Mouse (Mus musculus) limb, embryonic 11.5 days (tissue): ENCODE data around the gene Myh13. TPM values are rescaled to one million over a fixed set of nuclear protein-coding genes. Genes with fewer than 3 reads are reported as not detected.

Source experiments
- ATAC-seq: fragments of 200-750 bp; cut with Nextera tagmentation; 2 replicates; pipeline ENCODE4 v1.8.0; 2017; ENCODE audit warnings: low read depth; ENCODE audit not compliant: insufficient number of reproducible peaks, low FRiP score, low TSS enrichment
- DNase-seq: peaks from one replicate; pipeline ENCODE4 v3.0.0-alpha.2; 2015; ENCODE audit warnings: low spot score
- H3K27ac ChIP-seq: fragments of 300-500 bp; sonication (generic); replicated peaks from 2 replicates; pipeline ENCODE4 v1.5.1; 2014; ENCODE audit warnings: low read depth, mild to moderate bottlenecking, low read length
- H3K27me3 ChIP-seq: fragments of 300-500 bp; sonication (generic); 2 replicates; pipeline ENCODE4 v1.6.1; 2014; ENCODE audit warnings: mild to moderate bottlenecking, low read length, mixed read lengths; ENCODE audit not compliant: control insufficient read depth, insufficient read depth
- H3K36me3 ChIP-seq: fragments of 300-500 bp; sonication (generic); 2 replicates; pipeline ENCODE4 v1.6.1; 2014; ENCODE audit warnings: mild to moderate bottlenecking, low read length, moderate library complexity, mixed read lengths; ENCODE audit not compliant: control insufficient read depth, insufficient read depth
- H3K4me1 ChIP-seq: fragments of 300-500 bp; sonication (generic); 2 replicates; pipeline ENCODE4 v1.6.1; 2014; ENCODE audit warnings: low read length, mixed read lengths; ENCODE audit not compliant: control insufficient read depth, insufficient read depth
- H3K4me2 ChIP-seq: fragments of 300-500 bp; sonication (generic); 2 replicates; pipeline ENCODE4 v1.6.1; 2014; ENCODE audit warnings: low read depth, mild to moderate bottlenecking, moderate library complexity; ENCODE audit not compliant: severe bottlenecking
- H3K4me3 ChIP-seq: fragments of 300-500 bp; sonication (generic); 2 replicates; pipeline ENCODE4 v1.5.1; 2014; ENCODE audit warnings: low read depth, low read length
- H3K9ac ChIP-seq: fragments of 300-500 bp; sonication (generic); 2 replicates; pipeline ENCODE4 v1.6.1; 2014; ENCODE audit warnings: mild to moderate bottlenecking, low read length
- H3K9me3 ChIP-seq: fragments of 300-500 bp; sonication (generic); 2 replicates; pipeline ENCODE4 v1.6.1; 2016; ENCODE audit warnings: low read length; ENCODE audit not compliant: control insufficient read depth
- WGBS: fragments of 180-500 bp; shearing (Covaris S2); extraction: QIAGEN DNeasy Blood & Tissue Kit; methylation state at CpG from one replicate; pipeline ENCODE4 v1.1.7; 2014; 5-methylcytosine and 5-hydroxymethylcytosine counted together
- polyA plus RNA-seq: library from polyadenylated mRNA; unstranded; fragments of >200 nt; fragmentation: Nextera tagmentation; extraction: Ambion mirVana; gene quantifications from 2 replicates; pipeline ENCODE4 v1.2.1, GENCODE M21; 2014

Gene Myh13
- polyA plus RNA-seq: 0.05 TPM in 1 of 2 replicates, not detected in the other

DNA sequence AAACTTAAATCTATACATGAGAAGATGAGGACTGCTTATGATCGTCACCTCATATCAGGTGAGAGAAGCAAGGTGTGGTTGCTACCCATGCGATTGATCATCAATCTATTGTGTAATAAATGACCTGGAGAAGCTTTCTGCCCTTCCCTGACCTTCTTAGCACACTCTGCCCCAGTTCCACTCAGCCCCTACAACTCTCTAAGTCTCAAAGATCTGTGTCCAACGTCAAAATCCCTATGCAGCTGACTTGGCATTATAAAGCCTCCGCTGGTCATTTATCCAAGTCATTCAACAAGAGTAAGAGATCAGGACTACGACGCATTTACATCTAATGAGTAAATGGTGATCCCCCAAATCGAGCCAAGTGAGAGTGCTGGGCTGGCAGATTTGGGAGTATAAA, at the start of gene Myh13:
Gene Myh13 (plus strand): TSS at position 301 of the 400 bp plus-strand sequence.
- 88% methylated on average over 7 of the region's 7 CpGs for WGBS
- no peaks in the 10 kb centered on the region for H3K36me3 ChIP-seq
- no peaks in the 10 kb centered on the region for H3K9me3 ChIP-seq
- H3K4me2 ChIP-seq: no peak within 1 kb of the TSS
- no peaks in the 10 kb centered on the region for H3K27me3 ChIP-seq
- no peak within 1 kb of the TSS for H3K27ac ChIP-seq
- no peak within 1 kb of the TSS for H3K4me3 ChIP-seq
- DNase-seq (no peak), ATAC-seq (no peak)
- no peaks in the 10 kb centered on the region for H3K4me1 ChIP-seq
- H3K9ac ChIP-seq: no peak within 1 kb of the TSS

GRCm38 (mm10) chr11:67276601-67277174, 44.8 kb upstream of the Myh13 start, which contains the start of gene Myh8:
Myh8 (plus strand) TSS chr11:67277124.
- DNase-seq (no peak), ATAC-seq (no peak)
- no peak within 1 kb of the TSS for H3K9ac ChIP-seq
- no peaks in the 10 kb centered on the region for H3K36me3 ChIP-seq
- no peak within 1 kb of the TSS for H3K27ac ChIP-seq
- H3K9me3 ChIP-seq: no peaks in the 10 kb centered on the region
- no peak within 1 kb of the TSS for H3K4me3 ChIP-seq
- no peak within 1 kb of the TSS for H3K4me2 ChIP-seq
- no peaks in the 10 kb centered on the region for H3K4me1 ChIP-seq
- no peaks in the 10 kb centered on the region for H3K27me3 ChIP-seq
- 90% methylated on average over 10 of the region's 10 CpGs for WGBS

DNA sequence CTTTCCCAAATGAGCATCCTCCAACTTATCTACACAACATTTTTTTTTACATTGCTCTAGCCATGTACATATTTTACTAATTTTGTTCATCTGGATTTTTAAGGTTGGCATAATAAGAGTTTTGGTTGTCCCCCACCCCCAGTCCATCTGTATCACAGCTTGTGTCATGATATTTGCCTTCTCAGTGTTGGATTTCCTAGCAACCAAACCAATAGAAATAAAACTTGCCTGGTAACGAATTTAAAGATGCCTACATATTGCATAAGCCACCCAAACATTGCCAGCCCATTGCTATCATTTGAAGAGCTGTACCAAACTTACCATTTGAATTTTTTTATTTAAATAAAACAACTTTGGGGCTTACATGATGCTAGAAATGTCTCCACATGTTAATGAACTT, 28.0 kb upstream of the Myh13 start:
- Histone ChIP-seq H3K36me3 (no peaks in the 10 kb centered on the region), H3K4me2 (no peak overlapping the region), H3K27me3 (no peaks in the 10 kb centered on the region), H3K27ac (no peak overlapping the region), H3K4me1 (no peaks in the 10 kb centered on the region), H3K9ac (no peak overlapping the region), H3K4me3 (no peak overlapping the region), H3K9me3 (no peaks in the 10 kb centered on the region)
- DNase-seq (no peak), ATAC-seq (no peak)
- WGBS: 80% methylated on average over 1 of the region's 1 CpGs

DNA sequence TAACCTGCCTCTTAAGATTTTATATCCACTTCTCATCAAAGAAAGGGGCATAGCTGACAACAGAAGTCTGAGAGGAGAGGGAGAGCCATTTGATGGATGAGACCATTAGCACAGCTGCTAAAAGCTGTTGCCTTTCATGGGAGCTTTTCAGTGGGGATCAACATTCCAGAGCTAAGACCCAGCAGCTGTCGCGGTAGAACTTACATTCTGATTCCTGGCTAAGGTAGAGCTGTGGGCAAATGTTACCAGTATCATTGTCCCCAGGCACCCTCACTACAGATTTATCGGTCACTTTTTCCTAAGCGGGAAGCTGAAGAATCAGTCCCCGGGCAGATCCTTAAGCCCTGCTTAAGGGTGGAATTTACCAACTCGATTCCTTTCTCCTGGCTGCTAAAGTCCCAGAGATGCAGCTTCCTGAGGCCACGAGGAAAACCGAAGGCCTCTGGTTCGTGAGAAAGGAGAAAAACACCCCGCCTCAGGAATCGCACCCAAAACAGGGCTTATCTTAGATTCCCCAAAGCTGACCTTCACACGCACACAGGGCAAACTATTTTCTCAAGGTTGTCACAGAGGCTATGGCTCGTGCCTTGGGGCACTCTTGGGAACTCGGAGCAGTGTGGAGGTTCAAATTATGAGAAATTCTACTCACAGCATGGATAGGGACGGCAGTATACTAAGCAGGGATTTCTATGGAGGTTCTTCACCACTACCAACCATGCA, 7.6 kb upstream of the Myh13 start:
- DNase-seq: peak; percentile 30
- no peaks in the 10 kb centered on the region for H3K4me1 ChIP-seq

DNA sequence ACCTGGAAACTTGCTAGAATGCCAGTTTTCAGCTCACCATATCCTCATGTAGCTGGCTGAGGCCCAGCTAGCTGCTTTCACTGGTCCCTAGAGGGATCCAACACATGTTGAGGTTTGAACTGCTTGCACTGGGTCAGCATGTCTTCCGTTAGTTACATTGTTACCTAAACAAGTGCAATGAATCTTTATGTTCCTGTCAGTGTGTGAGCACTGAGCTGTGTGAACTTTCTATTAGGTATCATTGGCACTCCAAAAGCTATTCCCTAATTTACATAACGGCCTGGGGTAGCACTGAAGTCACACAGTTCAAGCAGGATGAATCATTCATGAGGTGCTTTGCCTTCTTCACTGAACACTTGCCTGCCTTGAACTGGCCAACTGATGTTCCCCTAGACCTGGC, 5.1 kb downstream of the Myh13 start:
- DNase-seq (no peak), ATAC-seq (no peak)
- Histone ChIP-seq H3K4me3 (no peak overlapping the region), H3K36me3 (no peaks in the 10 kb centered on the region), H3K4me2 (no peak overlapping the region), H3K4me1 (no peaks in the 10 kb centered on the region), H3K27me3 (no peaks in the 10 kb centered on the region), H3K9me3 (no peaks in the 10 kb centered on the region), H3K9ac (no peak overlapping the region), H3K27ac (no peak overlapping the region)
- 65% methylated on average over 2 of the region's 2 CpGs for WGBS

More for the DNA sequence above, 7.6 kb upstream of the Myh13 start:
- no peak for ATAC-seq
- Histone ChIP-seq H3K27ac (no peak overlapping the region), H3K9ac (no peak overlapping the region), H3K4me2 (no peak overlapping the region), H3K36me3 (no peaks in the 10 kb centered on the region), H3K4me3 (no peak overlapping the region), H3K27me3 (no peaks in the 10 kb centered on the region), H3K9me3 (no peaks in the 10 kb centered on the region)
- WGBS: 38% methylated on average over 15 of the region's 15 CpGs

- DNase-seq: no peak
- Histone ChIP-seq H3K4me3 (no peak overlapping the region), H3K36me3 (no peaks in the 10 kb centered on the region), H3K9me3 (no peaks in the 10 kb centered on the region), H3K27ac (no peak overlapping the region), H3K27me3 (no peaks in the 10 kb centered on the region), H3K4me2 (no peak overlapping the region), H3K4me1 (no peaks in the 10 kb centered on the region), H3K9ac (no peak overlapping the region)
- no peak for ATAC-seq
- 68% methylated on average over 3 of the region's 3 CpGs for WGBS
Observed at GRCm38 (mm10) chr11:67344556-67344955, 23.1 kb downstream of the Myh13 start.

DNA sequence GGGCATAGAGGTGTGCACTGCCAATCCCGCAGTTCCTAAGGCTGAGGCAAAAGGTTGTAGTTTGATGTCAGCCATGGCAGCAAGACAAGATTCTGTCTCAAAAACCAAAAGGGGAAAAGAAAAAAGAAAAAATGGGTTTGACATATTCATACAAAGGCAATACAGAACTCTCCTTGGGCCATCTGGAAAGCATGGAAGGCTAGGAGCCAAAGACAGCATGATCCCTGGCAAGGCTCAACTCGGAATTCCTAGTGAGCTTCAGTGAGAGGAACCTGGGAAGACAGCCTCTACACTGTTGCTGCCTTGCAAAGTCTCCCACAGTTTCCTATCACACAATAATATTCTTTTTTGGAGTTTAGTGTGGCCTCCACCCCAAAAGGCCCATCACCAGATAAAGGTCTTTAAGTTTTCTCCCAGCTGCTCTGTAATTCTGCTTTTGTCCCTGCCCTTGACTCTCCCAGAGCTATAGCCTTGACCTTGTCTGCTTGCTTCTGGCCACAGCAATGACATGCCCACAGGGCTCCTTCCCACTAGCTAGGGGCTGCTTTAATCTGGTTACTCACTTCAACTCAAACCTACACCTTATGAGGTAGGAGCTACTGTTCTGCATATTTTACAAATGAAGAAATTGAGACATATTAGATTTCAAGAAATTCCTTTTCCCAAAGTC, 23.9 kb downstream of the Myh13 start:
- Histone ChIP-seq H3K9me3 (no peaks in the 10 kb centered on the region), H3K4me1 (no peaks in the 10 kb centered on the region), H3K4me3 (no peak overlapping the region), H3K27me3 (no peaks in the 10 kb centered on the region), H3K27ac (no peak overlapping the region), H3K36me3 (no peaks in the 10 kb centered on the region), H3K9ac (no peak overlapping the region), H3K4me2 (no peak overlapping the region)
- DNase-seq (no peak), ATAC-seq (no peak)
- WGBS: 69% methylated on average over 2 of the region's 2 CpGs

DNA sequence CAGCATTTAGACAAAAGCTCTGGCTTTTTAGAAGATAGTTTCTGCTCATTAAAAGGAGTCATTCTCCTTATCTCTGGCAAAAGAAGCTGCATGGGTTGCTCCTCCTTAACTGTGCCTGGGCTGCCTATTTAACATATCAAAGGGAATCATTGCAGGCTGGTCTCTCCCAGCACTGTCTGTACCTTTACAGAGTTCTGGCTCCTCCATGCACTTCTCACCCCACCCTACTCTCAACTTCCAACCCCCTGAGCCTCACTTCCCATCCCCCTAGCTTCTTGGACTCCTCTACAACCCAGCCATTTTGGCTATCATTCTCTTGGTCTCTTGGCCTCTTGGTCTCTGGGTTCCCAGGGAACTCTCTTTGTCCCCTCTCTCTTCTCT, 24.4 kb downstream of the Myh13 start:
- Histone ChIP-seq H3K9me3 (no peaks in the 10 kb centered on the region), H3K27ac (no peak overlapping the region), H3K4me3 (no peak overlapping the region), H3K9ac (no peak overlapping the region), H3K4me2 (no peak overlapping the region), H3K36me3 (no peaks in the 10 kb centered on the region), H3K27me3 (no peaks in the 10 kb centered on the region), H3K4me1 (no peaks in the 10 kb centered on the region)
- ATAC-seq (no peak), DNase-seq (no peak)
